Mouse (Mus musculus): ENCODE measurements at regions not wholly inside any gene's neighbourhood (a gene's known extent, or its start where the extent isn't known, plus 50 kb on each side); places are given as distances from the start of the nearest gene placed in this dataset.

DNA sequence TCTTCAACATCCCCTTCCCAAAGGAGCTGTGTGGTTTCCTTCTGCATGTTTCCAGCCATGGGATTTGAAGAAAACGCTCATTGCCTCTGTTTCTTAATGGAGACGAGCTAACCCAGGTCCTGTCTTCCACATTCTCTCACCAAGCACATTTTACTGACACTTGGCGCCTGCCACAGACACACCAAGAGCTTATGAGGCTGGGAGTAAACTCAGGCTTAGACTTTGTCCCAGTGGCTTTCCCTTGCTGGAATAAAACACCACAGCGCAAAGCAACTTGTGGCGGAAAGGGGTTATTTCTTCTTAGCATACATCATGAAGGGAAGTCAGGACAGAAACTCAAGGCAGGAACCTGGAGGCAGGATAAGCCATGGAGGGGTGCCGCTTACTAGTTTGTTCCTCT lies 184.5 kb upstream of the Hes1 start:
- TF ChIP-seq POLR2A (IDR thresholded peaks at IDR 0.05; ENCODE audit: extremely low read depth, insufficient read depth, low read length): no peak
- TF ChIP-seq CTCF (IDR thresholded peaks at IDR 0.05; ENCODE audit: extremely low read depth, insufficient read depth, low read length): no peak

Data from cortical plate, adult 2 months (tissue).